Comparison of ENCODE assay signal across 10 mouse cellular contexts in genomic region chr9:47935299-47935698, GRCm38 (mm10).
DNase-seq lines count a peak whose midpoint lies in the region; ATAC-seq and TF ChIP-seq lines count a peak whose summit lies in the region.
"Had no signal": no experiment of that assay in that cellular context is flagged by ENCODE, and none has a peak within 500 bp of the region (broad histone marks: within the 10 kb centered on the region; RNA-seq: fewer than 3 reads in every experiment).

No protein-coding gene starts in this region.

- no peaks in the 10 kb centered on the region for H3K4me1 ChIP-seq in hindbrain, embryonic 11.5 days (replicated peaks; ENCODE audit: control insufficient read depth, insufficient read depth, low read length)
- peaks cover 8% of the 10 kb centered on the region; the same call in 1 of the 2 replicates for H3K4me1 ChIP-seq in hindbrain, embryonic 14.5 days (replicated peaks; ENCODE audit: control insufficient read depth, insufficient read depth, low read length)
- no peaks in the 10 kb centered on the region for H3K4me1 ChIP-seq in thymus, adult 2 months (replicated peaks; ENCODE audit: control insufficient read depth, insufficient read depth, low read length)
- H3K4me1 ChIP-seq in embryonic facial prominence, embryonic 10.5 days, result peaks cover 17% of the 10 kb centered on the region

- no peak for ATAC-seq in hindbrain, embryonic 11.5 days (ENCODE audit: low FRiP score)
- ATAC-seq in hindbrain, embryonic 14.5 days (ENCODE audit: low FRiP score), result no peak
- ATAC-seq in frontal cortex, adult (ENCODE audit: low TSS enrichment), result no peak

- H3K9ac ChIP-seq in hindbrain, embryonic 11.5 days (ENCODE audit: low read depth, low read length), result no peak overlapping the region
- H3K9ac ChIP-seq in hindbrain, embryonic 14.5 days, result no peak overlapping the region

- H3K27me3 ChIP-seq in hindbrain, embryonic 11.5 days (ENCODE audit: control insufficient read depth, insufficient read depth, low read length), result no peaks in the 10 kb centered on the region
- no peaks in the 10 kb centered on the region for H3K27me3 ChIP-seq in hindbrain, embryonic 14.5 days (ENCODE audit: control insufficient read depth, insufficient read depth, low read length)
- no peaks in the 10 kb centered on the region for H3K27me3 ChIP-seq in thymus, adult 2 months (ENCODE audit: control insufficient read depth, insufficient read depth, low read length)
- peaks cover 12% of the 10 kb centered on the region; the same call in 1 of the 2 replicates for H3K27me3 ChIP-seq in embryonic facial prominence, embryonic 10.5 days (replicated peaks; ENCODE audit: low read depth, poor library complexity, severe bottlenecking)

- no peaks in the 10 kb centered on the region for H3K9me3 ChIP-seq in hindbrain, embryonic 11.5 days (ENCODE audit: control insufficient read depth, low read length)
- no peaks in the 10 kb centered on the region for H3K9me3 ChIP-seq in hindbrain, embryonic 14.5 days (ENCODE audit: control insufficient read depth, low read length)
- H3K9me3 ChIP-seq in embryonic facial prominence, embryonic 10.5 days, result no peaks in the 10 kb centered on the region

- no peak overlapping the region for H3K27ac ChIP-seq in hindbrain, embryonic 11.5 days (ENCODE audit: low read depth, low read length)
- H3K27ac ChIP-seq in hindbrain, embryonic 14.5 days, result no peak overlapping the region
- no peak overlapping the region for H3K27ac ChIP-seq in thymus, adult 2 months (ENCODE audit: control insufficient read depth, insufficient read depth, low read length)
- H3K27ac ChIP-seq in embryonic facial prominence, embryonic 10.5 days (replicated peaks), result no peak overlapping the region

- H3K36me3 ChIP-seq in hindbrain, embryonic 11.5 days (ENCODE audit: control insufficient read depth, insufficient read depth, low read length), result no peaks in the 10 kb centered on the region
- H3K36me3 ChIP-seq in hindbrain, embryonic 14.5 days (replicated peaks; ENCODE audit: control insufficient read depth, insufficient read depth), result no peaks in the 10 kb centered on the region
- H3K36me3 ChIP-seq in thymus, adult 2 months (ENCODE audit: control insufficient read depth, insufficient read depth, low read length), result no peaks in the 10 kb centered on the region
- H3K36me3 ChIP-seq in embryonic facial prominence, embryonic 10.5 days (replicated peaks), result no peaks in the 10 kb centered on the region

- peak; percentile 38 for DNase-seq in hindbrain, embryonic 11.5 days (ENCODE audit: low spot score)
- DNase-seq in hindbrain, embryonic 14.5 days (ENCODE audit: low spot score), result no peak
- peak; percentile 42 for DNase-seq in thymus, adult 2 months
- DNase-seq in thymus, adult 18-20 months, result no peak
- DNase-seq in embryonic facial prominence, embryonic 10.5 days (ENCODE audit: low spot score), result peak; percentile 30
- DNase-seq in neural tube, embryonic 10.5 days (ENCODE audit: extremely low spot score, low spot score), result no peak
- DNase-seq in cerebellum, adult 11-12 months, result no peak
- DNase-seq: gastrocnemius, postnatal 14 days had no signal

- H3K4me3 ChIP-seq in hindbrain, embryonic 11.5 days (ENCODE audit: low read depth, low read length), result no peak overlapping the region
- no peak overlapping the region for H3K4me3 ChIP-seq in hindbrain, embryonic 14.5 days (replicated peaks; ENCODE audit: low read length)
- no peak overlapping the region for H3K4me3 ChIP-seq in thymus, adult 2 months (ENCODE audit: control insufficient read depth, insufficient read depth, low read length)
- no peak overlapping the region for H3K4me3 ChIP-seq in embryonic facial prominence, embryonic 10.5 days
- H3K4me3 ChIP-seq: myocyte had no signal

- TF ChIP-seq CTCF in thymus, adult 2 months (IDR thresholded peaks at IDR 0.05; ENCODE audit: borderline replicate concordance, control insufficient read depth, extremely low read depth, insufficient read depth, low read length, poor library complexity), result no peak

- no peak for TF ChIP-seq POLR2A in thymus, adult 2 months (IDR thresholded peaks at IDR 0.05; ENCODE audit: control insufficient read depth, extremely low read depth, insufficient read depth, low read length, poor library complexity)

- H3K4me2 ChIP-seq in hindbrain, embryonic 11.5 days (replicated peaks; ENCODE audit: low read depth, low read length), result no peak overlapping the region
- no peak overlapping the region for H3K4me2 ChIP-seq in hindbrain, embryonic 14.5 days (replicated peaks)

- 70% methylated on average over 2 of the region's 2 CpGs for WGBS in hindbrain, embryonic 11.5 days
- WGBS in hindbrain, embryonic 14.5 days, result 79% methylated on average over 2 of the region's 2 CpGs
- 74% methylated on average over 2 of the region's 2 CpGs for WGBS in thymus, adult 2 months
- WGBS in embryonic facial prominence, embryonic 10.5 days, result 72% methylated on average over 2 of the region's 2 CpGs

Comparison
In these comparisons a context has a peak if more than half of its experiments do, and no peak if none do; other contexts are left out.
1. DNase-seq: peak in hindbrain, embryonic 11.5 days (single experiment), thymus, adult 2 months (single experiment) and embryonic facial prominence, embryonic 10.5 days (single experiment); none in hindbrain, embryonic 14.5 days (single experiment), thymus, adult 18-20 months (0 of 2), neural tube, embryonic 10.5 days (single experiment) and cerebellum, adult 11-12 months (single experiment).